Mouse (Mus musculus): ENCODE data around the gene Adora3.
"Not testable (repeated sequence)": the region's sequence is repeated elsewhere in the genome, so short reads cannot be mapped to it uniquely, and the experiment has no call there.

The Adora3 gene

DNA sequence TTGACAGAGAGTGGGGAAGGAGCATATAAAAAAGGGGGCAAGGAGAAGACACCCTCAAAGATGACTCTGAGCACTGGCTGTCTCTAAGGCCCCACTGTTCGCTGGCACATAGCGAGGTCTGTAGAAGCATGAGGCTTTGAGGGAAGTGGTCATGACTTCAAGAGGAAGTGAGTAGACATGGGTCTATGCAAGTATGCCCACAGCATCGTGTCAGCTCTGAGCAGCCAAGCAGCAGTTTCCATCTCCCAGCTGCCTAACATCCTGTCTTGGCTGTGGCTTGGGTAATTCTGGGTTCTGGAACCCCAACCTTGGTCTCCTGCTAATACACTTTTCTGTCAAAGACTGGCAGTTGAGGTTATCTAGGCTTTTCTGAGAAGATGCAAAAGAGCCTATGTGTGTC is 30.1 kb downstream of the Adora3 start:
- in situ Hi-C loops (cut with MseI, MboI), result no loop called here

DNA sequence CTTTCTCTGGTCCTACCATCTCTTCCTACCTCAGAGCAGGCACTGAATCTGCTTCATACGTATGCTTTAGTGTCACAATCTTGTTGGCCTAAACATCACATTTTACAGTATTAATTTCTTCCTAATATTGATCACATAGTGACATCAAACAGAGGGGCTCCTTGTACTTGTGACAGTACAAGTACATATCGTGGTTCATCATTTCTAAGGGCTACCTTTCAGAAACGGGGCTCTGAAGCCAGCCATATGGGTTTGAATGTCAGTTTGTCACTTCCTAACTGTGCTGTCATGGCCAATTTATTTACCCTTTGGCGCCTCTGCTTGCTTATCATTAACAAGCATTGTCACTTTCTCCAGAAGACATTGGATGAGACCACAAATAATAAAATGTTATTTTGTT is 30.8 kb downstream of the Adora3 start:
- in situ Hi-C loops (cut with MseI, MboI), result no loop called here

DNA sequence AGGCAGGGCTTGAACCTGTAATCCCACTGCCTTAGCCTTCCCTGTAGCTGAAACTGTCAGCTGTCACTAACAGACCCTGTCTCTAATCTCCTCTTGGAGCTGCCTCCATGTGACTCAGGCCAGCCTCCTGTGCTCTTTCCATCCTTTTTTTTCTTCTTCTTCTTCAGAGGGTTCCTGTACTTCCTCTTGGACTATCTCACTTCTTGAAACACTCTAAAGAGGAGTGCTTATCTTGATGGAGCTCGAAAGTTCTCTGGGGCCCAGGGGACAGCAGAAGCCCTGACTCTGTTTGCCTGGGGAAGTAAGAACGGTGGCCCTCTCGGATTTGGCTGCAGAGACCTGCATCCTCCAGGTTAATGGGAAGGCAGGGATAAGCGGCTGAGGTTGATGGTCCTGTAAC is 33.6 kb downstream of the Adora3 start:
- in situ Hi-C loops (cut with MseI, MboI), result no loop called here

DNA sequence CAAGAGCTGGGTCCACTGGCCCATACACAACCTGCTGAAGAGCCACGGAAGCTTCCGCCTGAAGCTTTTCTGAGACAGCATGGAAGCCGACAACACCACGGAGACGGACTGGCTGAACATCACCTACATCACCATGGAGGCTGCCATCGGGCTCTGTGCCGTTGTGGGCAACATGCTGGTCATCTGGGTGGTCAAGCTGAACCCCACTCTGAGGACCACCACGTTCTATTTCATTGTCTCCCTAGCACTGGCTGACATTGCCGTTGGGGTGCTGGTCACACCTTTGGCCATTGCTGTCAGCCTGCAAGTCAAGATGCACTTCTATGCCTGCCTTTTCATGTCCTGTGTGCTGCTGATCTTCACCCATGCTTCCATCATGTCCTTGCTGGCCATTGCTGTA is 34.1 kb downstream of the Adora3 start:
- in situ Hi-C loops (cut with MseI, MboI), result no loop called here

DNA sequence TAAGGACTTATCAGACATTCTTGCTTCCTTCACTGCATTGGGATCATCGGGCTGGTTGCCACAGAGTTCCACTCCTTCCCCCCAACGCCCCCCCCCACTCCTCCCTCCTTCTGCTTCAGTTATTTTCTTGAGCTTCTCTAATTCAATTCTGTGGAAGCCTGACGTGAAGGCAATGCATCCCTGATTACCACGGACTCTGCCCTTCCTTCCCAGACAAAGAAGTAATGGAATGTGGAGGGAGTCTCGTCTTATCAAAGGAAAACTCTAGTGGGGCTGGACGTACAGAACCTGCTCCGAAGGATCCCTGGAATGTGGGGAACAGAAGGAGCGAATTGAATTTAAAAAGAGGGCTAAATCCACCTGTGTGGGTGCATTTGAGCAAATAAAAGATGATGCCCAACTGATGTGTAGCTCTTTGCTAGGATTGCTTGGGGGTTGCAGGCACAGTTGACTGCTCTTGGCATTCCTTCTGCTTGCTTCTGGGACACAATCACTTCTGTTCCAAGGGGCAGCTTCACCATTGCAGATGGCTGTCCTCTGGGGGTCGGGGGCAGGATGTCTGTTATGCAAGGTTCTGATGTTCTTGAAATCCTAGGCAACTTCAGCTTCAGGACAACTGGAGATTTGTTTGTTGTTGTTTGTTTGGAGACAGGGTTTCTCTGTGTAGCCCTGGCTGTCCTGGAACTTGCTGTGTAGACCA is 37.4 kb downstream of the Adora3 start:
- in situ Hi-C loops (cut with MseI, MboI), result no loop called here

DNA sequence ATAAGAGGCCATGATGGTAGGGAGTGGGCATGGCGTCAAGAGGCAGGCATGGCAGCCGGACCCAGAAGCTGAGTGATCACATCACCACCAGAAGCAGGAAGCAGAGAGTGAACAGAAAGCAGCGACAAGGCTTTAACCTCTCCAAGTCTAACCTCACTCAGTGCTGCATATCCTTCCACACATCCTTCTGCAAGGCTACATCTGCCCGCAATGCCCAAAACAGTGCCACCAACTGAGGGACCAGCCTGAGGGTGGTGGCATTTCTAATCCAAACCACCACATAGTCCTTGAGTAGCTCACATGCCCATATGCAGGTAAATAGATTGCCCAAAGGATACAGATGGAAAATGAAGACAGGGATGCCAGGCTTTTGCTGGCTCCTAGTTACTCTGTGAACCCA is 38.3 kb downstream of the Adora3 start:
- in situ Hi-C loops (cut with MseI, MboI), result no loop called here

DNA sequence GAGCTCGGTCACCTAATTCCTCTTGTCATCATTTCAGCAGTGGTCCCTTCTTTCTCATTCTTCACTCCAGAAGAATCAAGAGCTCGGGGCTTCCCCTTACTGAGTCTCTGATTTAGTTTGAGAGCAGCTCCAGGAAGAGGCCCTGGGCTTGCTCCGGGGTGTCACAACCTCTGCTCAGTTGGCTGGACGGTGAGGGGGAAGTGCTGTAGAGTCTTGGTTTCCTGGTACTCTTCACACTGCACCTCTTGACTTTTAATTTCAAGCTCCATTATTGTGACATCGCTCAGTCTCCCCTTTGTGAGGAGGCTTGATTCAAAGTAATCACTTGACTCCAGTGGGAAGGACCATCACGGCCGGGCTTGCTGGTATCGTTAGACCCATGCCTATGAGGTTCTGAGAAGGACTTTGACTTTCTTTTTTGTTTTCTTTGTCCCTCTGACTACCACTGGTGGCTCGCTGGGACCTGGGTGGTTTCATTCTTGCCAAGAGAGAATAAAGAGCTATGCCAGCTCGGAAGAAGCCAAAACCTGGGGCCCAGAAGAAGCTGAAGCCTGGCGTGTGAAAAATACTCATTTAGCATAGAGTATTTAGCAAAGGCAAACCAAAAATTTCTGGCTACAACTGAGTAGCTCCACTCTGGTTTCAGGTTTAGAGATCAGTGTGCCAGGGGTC is 40.0 kb downstream of the Adora3 start:
- in situ Hi-C loops (cut with MseI, MboI), result no loop called here

DNA sequence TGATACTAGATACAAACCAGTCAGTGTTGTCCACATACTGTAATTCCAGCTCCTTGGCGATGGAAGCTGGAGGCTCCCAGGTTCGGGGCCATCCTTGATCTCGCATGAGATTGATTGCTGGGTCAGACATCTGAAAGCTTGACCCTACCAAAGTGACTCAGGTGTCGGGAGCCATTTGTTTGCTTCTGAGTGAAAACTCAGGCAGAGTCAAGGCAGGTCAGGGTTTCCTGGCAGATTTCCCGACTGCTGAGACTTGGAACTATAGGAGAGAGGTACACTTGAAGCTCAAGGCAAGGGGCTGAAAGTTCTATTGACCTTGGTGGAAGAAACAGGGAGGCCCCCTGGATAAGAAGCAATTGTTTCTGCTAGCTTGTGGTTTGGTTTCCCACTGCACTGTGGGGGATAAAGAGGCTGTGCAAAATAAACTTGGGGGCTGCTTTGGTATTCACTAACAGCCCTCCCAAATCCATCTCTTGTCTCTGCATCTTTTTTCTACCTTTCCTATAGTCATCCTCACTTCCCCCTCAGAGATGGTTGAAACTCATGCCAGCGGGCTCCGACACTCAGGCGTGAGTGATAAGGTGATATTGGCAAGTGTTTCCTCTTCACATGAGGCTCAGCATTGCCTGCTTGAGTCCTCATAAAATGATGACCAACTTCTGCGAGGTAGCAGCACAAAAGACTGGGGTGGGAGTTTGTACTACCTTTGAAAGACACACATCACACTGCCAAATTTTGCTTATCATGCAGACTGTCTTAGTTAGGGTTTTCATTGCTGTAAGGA is 41.6 kb downstream of the Adora3 start:
- in situ Hi-C loops (cut with MseI, MboI), result no loop called here

DNA sequence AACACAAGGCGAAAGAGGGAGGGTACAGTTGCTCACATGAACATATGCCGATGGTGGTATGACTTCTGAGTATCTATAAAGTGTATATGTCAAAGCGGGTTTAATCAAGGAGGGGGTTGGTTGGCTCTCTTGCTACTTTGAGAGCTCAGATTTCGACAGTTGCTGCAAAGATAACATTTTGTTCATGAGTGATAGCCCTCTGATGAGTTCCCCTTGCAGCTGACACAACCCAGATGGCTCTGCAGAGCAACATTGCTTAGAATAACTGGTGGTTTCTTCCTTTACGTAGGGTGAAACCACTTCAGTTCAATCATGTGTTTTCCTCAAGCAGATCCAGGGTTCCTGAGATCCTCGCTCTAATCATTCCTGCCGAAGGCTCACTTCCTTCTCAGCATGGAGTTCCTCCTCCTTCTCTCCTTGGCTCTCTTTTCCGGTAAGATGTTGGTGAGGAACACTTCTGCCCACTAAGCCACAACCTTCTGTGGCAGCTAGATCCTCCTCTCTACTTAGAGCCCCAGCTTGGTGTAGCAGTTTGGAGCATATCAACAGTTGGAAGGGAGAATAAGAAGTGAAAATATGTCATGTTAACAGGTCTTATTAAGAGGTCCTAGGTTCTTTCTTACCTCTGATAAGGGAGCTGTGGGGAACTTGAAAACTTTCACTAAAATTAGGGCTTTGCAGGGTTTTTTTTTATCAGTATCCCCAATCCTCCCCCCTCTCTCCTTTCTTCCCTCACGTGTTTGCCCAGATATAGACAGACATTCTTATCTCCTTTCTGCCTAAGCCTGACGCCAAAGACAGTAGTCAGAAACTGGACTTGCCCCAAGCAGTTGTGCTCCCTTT is 43.4 kb downstream of the Adora3 start:
- in situ Hi-C loops (cut with MseI, MboI), result no loop called here

DNA sequence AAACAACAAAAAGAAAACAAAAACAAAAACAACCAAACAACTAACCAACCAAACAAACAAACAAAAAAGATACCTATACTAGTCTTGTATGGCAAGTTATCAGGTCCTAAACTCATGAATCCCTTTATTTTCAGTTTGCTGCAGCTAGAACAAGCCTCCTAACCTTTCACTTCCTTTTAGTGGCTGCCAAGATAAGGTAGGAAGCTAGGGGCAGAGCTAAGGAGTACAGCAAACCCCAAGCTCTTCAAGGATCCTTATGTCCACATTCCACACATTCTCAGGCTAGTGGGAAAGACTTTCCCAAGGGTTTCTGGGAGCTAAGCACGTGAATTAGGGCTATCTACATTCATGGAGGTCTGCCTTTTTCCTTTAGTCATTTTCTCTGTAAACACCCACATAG is 44.6 kb downstream of the Adora3 start:
- in situ Hi-C loops (cut with MseI, MboI), result no loop called here

DNA sequence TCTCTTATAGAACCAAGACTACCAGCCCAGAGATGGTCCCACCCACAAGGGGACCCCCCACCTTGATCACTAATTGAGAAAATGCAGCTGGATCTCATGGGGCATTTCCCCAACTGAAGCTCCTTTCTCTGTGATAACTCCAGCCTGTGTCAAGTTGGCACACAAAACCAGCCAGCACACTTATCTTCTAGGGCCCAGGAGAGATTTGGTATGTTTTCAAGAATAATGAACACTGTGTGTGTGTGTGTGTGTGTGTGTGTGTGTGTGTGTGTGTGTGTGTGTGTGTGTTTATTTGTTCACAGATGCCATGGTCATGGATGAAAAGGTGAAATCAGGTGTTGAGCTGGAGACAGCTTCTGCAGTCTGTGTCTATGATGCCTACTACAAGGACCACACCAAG is 45.8 kb downstream of the Adora3 start:
- in situ Hi-C loops (cut with MseI, MboI), result not testable (repeated sequence)

DNA sequence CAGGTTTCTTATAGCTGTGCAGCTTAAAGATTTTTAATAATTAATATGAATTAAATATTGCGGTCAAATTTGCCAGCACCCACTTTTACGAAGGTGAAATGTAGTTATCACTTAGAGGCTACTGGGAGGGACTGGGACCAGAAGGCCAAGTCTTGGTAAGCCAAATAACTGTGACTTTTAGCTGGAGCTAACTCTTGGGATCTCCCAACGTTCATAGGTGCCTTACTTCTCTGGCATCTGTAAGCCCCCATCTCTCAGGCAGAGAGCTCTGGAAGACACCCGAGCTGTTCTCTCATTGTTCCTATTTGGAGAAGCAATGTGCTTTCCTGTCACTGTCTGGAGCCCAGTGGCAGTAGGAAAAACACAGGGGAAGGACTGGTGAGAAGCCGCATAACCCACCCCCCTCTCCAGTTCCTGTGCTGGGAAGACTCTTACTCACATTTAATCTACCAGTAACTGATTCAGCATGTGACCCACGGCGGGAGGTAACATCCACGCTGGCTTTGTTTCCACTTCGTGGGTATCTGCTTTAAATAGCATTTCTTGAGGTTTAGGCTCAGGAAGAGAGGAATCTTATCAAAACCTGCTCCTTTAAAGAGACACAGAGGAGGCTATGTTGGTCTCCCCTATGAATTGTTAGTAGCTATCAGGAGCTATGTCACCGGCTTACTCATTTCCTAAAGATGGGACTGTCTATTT is 47.1 kb downstream of the Adora3 start:
- in situ Hi-C loops (cut with MseI, MboI), result no loop called here

DNA sequence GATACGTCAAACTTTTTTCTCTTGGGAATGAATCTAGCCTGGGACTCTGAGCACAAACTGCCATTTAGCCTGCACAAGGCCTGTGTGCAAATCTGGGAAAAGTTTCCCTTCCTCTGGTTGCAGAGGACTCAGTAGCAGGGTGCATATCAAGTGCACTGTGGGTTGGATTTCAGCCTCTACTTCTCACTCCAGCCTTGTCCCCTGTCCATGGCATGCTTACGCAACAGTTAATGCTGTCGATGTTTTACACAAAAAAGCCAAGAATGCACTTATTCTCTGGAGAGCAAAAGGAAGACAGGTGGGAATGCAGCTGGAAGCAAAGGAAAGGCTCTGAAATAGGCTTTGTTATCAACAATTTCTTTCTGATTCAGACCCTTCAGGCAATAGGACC is 47.7 kb downstream of the Adora3 start:
- in situ Hi-C loops (cut with MseI, MboI), result no loop called here

DNA sequence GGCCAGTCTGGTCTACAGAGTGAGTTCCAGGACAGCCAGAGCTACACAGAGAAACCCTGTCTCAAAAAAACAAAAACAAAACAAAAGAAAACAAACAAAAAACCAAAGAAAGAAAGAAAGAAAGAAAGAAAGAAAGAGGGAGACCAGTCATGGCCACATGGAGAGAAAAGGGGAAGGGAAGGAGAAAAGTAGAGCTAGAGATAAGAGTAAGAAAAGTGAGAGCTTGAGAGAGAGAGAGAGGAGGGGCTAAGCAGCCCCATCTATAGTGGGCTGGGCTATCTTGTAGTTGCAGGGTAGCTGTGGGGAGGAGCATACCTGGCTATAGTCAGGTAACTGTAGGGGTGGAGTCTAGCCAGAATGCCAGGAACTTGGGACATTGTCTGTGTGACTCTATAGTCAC is 50.1 kb downstream of the Adora3 start:
- in situ Hi-C loops (cut with MseI, MboI), result not testable (repeated sequence)

DNA sequence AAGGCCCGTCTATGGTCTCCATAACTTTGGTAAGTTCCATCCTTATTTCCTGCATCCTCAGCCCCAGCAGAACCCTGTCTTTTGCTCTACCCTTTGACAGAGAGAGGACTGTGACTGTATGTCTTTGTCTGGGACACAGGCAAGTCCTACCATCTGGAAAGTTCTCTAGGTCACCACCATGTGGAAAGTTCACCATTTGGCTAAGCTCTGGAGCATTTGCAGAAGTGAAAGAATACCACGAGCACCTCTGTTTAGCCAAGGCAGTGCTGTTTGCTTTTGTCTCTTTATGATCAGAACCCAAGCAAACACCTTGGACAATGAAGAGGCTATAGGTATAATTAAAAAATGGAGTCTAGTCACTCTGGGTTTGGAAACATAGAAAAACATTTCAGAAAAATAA is 51.3 kb downstream of the Adora3 start:
- in situ Hi-C loops (cut with MseI, MboI), result no loop called here

DNA sequence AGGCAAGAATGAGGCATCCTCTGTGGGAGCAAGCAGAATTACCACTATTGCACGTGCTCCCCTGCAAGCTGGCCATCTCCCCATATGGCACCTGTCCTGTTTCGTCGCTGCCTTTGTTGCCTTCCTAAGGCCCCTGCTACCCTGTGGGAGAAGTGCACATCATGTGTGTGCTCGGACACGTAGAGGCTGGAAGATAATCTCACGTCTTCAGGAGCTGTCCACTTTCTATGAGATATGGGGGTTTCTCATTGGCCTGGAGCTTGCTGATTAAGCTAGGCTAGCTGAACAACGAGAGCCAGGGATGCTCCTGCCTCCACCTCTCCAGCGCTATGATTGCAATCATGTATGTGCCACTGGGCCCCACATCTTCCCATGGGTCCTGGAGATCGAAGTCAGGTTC is 54.0 kb downstream of the Adora3 start:
- in situ Hi-C loops (cut with MseI, MboI), result no loop called here

DNA sequence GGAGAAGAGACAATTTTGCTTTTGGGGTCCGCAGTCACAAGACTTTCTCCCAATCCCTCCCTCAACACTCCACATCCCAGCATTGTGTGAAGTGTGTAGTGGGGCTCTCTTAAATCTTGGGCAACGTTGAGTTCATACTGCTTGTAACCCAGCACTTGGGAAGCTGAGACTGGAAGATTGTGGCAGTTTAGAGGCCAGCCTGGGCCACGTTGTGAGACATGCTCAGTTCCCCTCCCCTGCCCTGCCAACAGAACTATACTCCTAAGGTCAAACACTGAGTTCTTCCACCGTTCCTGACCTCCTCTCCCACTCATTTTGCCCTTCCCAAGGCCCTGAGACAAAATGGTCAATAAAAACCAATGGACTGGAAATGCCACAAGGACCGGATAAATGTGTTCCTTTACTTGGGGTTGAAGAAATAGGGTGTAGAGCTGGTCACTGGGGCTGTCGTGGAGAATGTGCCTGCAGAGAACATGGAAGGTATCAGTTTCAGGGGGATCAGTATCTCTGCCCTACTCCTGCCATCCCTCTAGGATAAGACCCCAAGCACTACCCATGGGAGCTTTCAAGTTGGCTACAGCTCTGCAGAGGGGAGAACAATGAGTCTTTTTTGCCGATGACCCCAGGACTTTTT is 57.0 kb downstream of the Adora3 start:
- in situ Hi-C loops (cut with MseI, MboI), result no loop called here

DNA sequence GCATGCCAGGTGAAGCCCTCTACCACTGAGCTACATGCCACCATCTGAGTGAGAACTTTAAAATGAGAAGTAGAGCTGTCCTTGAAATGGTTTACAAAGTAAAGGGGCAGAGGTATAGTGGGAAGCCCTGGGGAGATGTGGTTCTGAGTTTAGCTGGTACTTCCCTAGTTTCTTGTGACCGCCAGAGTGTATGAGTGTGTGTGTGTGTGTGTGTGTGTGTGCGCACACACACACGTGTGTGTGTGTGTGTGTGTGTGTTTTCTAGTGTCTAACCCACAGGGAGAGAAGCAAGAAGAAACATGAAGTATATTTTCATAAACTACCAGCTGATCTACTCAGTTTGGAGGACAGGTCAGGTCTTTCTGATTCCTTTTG is 57.5 kb downstream of the Adora3 start:
- in situ Hi-C loops (cut with MseI, MboI), result no loop called here

DNA sequence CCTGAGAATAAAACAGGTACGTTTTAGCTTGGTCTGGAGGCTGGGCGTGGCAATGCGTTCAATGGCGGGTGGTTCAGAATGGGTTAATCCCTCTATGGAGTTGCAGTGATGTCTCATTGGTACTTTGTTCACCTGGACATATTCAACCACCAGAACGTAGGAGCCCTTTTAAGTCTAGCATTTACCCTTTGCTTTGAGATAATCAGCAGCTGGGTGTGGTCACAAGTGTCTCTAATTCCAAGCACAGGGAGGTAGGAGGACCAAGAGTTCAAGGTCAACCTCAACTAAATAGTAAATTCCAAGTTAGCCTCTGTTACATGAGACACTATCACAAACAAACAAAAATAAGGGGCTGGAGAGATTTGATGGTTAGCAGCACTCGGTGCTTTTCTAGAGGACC is 58.1 kb downstream of the Adora3 start:
- in situ Hi-C loops (cut with MseI, MboI), result no loop called here

DNA sequence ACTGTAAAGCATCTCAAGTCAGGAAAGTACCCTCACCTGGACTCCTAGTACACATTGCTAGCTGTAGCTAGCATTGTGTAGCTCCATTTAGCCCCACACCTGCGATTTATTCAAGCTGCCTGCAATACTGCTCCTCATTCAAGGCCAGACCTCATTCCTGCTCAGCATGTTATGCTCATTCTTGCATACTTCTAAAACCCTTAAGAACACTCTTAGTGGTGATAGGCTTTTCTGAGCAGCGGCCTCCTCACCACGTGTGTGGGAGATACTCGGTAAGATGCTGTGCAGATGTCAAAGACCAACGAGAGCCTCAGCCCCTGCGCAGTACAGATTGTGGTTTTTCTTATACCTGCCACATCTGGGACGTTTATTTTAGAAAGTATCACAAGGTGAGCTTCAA is 59.2 kb downstream of the Adora3 start:
- in situ Hi-C loops (cut with MseI, MboI), result no loop called here

DNA sequence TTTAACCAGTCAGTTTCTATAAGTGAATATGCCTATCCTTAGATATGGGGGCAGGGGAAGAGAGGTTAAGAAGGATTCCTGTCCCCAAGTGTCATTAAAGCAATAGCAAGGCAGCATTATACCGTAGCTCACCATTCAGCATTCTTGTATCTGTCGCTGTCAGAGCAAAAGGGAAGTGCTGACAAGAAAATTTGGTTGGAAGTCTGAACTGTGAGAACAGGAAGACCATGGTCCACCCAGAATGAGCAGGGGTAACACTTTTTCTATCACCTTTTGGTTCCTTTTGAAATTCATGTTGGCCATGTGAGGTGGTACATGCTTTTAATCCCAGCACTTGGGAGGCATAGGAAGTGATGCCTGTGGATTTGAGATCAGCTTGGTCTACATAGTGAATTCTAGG is 60.4 kb downstream of the Adora3 start:
- in situ Hi-C loops (cut with MseI, MboI), result no loop called here

Measured in mouse trophoblast stem cell (cell line).